Mouse (Mus musculus): ENCODE results near the gene Tyro3. TPM values are rescaled to one million over a fixed set of nuclear protein-coding genes. Genes with fewer than 3 reads are reported as not detected.
A peak's percentile ranks its signal among the peaks of the same experiment; 100 is the strongest.

Gene Tyro3
- polyA plus RNA-seq, 1 experiment = 38.4 TPM

- no peak overlapping the region for H3K27ac ChIP-seq (ENCODE audit: insufficient read depth, low read length)
- H3K36me3 ChIP-seq (ENCODE audit: control insufficient read depth, insufficient read depth, low read length, poor library complexity, severe bottlenecking) = no peaks in the 10 kb centered on the region
- TF ChIP-seq EP300 (IDR thresholded peaks at IDR 0.05; ENCODE audit: insufficient read depth, low read depth, low read length) = no peak
- no peak for TF ChIP-seq CTCF (IDR thresholded peaks at IDR 0.05; ENCODE audit: low read depth, low read length)
- TF ChIP-seq POLR2A (IDR thresholded peaks at IDR 0.05; ENCODE audit: insufficient read depth, low read length) = no peak
- H3K9ac ChIP-seq (ENCODE audit: low read depth, poor library complexity, severe bottlenecking) = no peak overlapping the region
- H3K27me3 ChIP-seq (ENCODE audit: control insufficient read depth, insufficient read depth, low read length, poor library complexity, severe bottlenecking) = no peaks in the 10 kb centered on the region; the same call in 1 of the 2 replicates
- H3K9me3 ChIP-seq (replicated peaks; ENCODE audit: control insufficient read depth, insufficient read depth, low read length, poor library complexity, severe bottlenecking) = no peaks in the 10 kb centered on the region
- no peak overlapping the region for H3K4me3 ChIP-seq (ENCODE audit: low read depth, low read length)
- no peaks in the 10 kb centered on the region for H3K4me1 ChIP-seq (ENCODE audit: control insufficient read depth, insufficient read depth, low read length)
These were observed 44.5 kb downstream of the Tyro3 start for GRCm38 (mm10) chr2:119842000-119842399.

DNA sequence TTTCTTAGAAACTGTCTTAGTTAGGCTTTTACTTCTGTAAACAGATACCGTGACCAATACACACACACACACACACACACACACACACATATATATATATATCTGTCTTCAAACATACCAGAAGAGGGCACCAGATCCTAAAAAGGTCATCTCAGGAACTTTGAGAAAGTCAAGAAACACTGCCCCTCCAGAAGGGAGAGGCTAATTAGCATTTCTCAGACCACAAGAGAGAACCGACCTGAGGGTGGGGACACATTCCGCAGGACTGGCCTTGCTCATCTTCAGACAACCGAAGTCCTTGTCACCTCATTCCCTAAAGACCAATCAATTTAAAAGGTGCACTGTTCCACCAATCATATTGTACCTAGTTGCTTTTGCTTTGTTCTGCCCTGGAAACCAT lies 46.0 kb downstream of the Tyro3 start:
- Histone ChIP-seq H3K27ac (ENCODE audit: insufficient read depth, low read length) (peak overlapping the region; percentile 68), H3K9me3 (replicated peaks; ENCODE audit: control insufficient read depth, insufficient read depth, low read length, poor library complexity, severe bottlenecking) (no peaks in the 10 kb centered on the region)
- TF ChIP-seq EP300 (IDR thresholded peaks at IDR 0.05; ENCODE audit: insufficient read depth, low read depth, low read length) (peak; percentile 69), POLR2A (IDR thresholded peaks at IDR 0.05; ENCODE audit: insufficient read depth, low read length) (no peak), CTCF (IDR thresholded peaks at IDR 0.05; ENCODE audit: low read depth, low read length) (peak; percentile 34)

DNA sequence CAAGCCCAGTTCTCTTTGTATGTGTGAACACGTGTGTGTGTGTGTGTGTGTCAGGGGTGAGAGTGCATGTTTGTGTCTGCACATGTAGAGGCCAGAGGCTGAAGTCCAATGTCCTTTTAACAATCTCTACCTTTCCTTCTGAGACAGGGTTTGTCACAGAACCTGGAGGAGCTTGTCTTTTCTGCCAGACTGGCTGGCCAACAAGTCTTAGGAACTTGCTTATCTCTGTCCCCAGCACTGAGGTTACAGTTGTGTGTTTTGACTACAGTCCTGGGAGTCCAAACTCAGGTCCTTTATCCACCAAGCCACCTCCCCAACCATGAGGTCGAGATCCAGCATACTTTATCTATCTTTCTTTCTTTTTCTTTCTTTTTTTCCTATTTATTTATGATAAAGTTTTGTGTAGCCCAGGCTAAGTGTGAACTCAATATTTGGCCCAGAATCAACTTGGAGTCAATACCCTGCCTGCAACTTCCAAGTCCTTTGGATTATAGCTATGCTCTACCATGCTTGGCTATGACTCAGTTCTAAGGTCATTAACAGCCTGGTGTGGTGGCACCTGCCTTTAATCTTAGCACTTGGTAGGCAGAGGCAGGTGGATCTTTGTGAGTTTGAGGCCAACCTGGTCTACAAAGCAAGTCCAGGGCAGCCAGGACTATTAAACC lies 48.5 kb downstream of the Tyro3 start:
- Histone ChIP-seq H3K9me3 (replicated peaks; ENCODE audit: control insufficient read depth, insufficient read depth, low read length, poor library complexity, severe bottlenecking) (no peaks in the 10 kb centered on the region), H3K9ac (ENCODE audit: low read depth, poor library complexity, severe bottlenecking) (no peak overlapping the region)
- TF ChIP-seq EP300 (IDR thresholded peaks at IDR 0.05; ENCODE audit: insufficient read depth, low read depth, low read length) (no peak), POLR2A (IDR thresholded peaks at IDR 0.05; ENCODE audit: insufficient read depth, low read length) (no peak), CTCF (IDR thresholded peaks at IDR 0.05; ENCODE audit: low read depth, low read length) (no peak)

More for the DNA sequence above, 46.0 kb downstream of the Tyro3 start:
- Histone ChIP-seq H3K36me3 (ENCODE audit: control insufficient read depth, insufficient read depth, low read length, poor library complexity, severe bottlenecking) (no peaks in the 10 kb centered on the region), H3K27me3 (ENCODE audit: control insufficient read depth, insufficient read depth, low read length, poor library complexity, severe bottlenecking) (no peaks in the 10 kb centered on the region), H3K9ac (ENCODE audit: low read depth, poor library complexity, severe bottlenecking) (no peak overlapping the region), H3K4me1 (ENCODE audit: control insufficient read depth, insufficient read depth, low read length) (no peaks in the 10 kb centered on the region), H3K4me3 (ENCODE audit: low read depth, low read length) (no peak overlapping the region)

DNA sequence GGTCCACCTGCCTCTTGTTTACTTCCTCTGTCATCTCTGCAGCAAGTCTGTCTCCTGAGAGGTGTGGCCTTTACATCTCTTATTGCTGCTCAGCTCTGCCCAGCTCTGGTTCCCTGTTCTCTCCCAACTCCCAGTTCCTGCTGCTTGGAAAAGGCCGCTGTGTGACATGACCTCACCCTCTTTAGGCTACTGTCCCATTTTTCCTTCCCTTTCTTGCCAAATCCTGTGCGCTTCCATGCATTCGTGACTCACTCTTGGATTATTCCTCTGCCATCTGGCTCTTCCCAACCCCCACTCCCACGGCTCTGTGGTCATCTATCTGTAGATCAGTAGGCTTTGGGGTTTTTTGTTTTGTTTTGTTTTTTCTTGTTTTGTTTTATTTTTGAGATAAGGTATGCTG lies 49.4 kb downstream of the Tyro3 start:
- H3K9ac ChIP-seq (ENCODE audit: low read depth, poor library complexity, severe bottlenecking) = no peak overlapping the region
- TF ChIP-seq CTCF (IDR thresholded peaks at IDR 0.05; ENCODE audit: low read depth, low read length) (no peak), EP300 (IDR thresholded peaks at IDR 0.05; ENCODE audit: insufficient read depth, low read depth, low read length) (no peak), POLR2A (IDR thresholded peaks at IDR 0.05; ENCODE audit: insufficient read depth, low read length) (no peak)
- H3K4me3 ChIP-seq (ENCODE audit: low read depth, low read length) = no peak overlapping the region
- no peaks in the 10 kb centered on the region for H3K27me3 ChIP-seq (ENCODE audit: control insufficient read depth, insufficient read depth, low read length, poor library complexity, severe bottlenecking)
- no peaks in the 10 kb centered on the region for H3K9me3 ChIP-seq (replicated peaks; ENCODE audit: control insufficient read depth, insufficient read depth, low read length, poor library complexity, severe bottlenecking)
- no peak overlapping the region for H3K27ac ChIP-seq (ENCODE audit: insufficient read depth, low read length)
- H3K36me3 ChIP-seq (ENCODE audit: control insufficient read depth, insufficient read depth, low read length, poor library complexity, severe bottlenecking) = no peaks in the 10 kb centered on the region
- H3K4me1 ChIP-seq (ENCODE audit: control insufficient read depth, insufficient read depth, low read length) = no peaks in the 10 kb centered on the region

More for the DNA sequence above, 48.5 kb downstream of the Tyro3 start:
- Histone ChIP-seq H3K36me3 (ENCODE audit: control insufficient read depth, insufficient read depth, low read length, poor library complexity, severe bottlenecking) (no peaks in the 10 kb centered on the region), H3K4me3 (ENCODE audit: low read depth, low read length) (no peak overlapping the region), H3K27ac (ENCODE audit: insufficient read depth, low read length) (no peak overlapping the region), H3K4me1 (ENCODE audit: control insufficient read depth, insufficient read depth, low read length) (no peaks in the 10 kb centered on the region), H3K27me3 (ENCODE audit: control insufficient read depth, insufficient read depth, low read length, poor library complexity, severe bottlenecking) (no peaks in the 10 kb centered on the region)

DNA sequence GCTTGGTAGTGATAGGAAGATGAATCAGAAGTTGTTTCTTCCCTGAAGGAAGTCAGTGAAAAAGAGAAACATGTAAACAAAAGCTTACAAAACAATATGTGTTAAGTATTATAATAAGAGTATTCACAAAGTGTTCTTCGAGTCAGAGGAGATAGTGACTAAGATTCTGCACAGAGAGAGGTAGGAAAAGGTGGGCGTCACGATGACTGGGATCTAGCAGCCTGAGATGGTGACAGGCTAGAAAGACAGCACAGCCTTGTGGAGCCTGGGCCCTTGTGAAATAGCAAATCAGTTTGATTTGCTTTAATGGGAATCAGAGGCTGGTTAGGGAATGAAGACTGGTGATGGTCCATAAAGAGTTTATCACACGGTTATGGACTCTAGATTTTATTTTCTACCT lies 56.3 kb downstream of the Tyro3 start:
- Histone ChIP-seq H3K27ac (ENCODE audit: insufficient read depth, low read length) (no peak overlapping the region), H3K36me3 (ENCODE audit: control insufficient read depth, insufficient read depth, low read length, poor library complexity, severe bottlenecking) (no peaks in the 10 kb centered on the region), H3K9ac (ENCODE audit: low read depth, poor library complexity, severe bottlenecking) (no peak overlapping the region), H3K4me1 (ENCODE audit: control insufficient read depth, insufficient read depth, low read length) (peaks cover 3% of the 10 kb centered on the region), H3K9me3 (replicated peaks; ENCODE audit: control insufficient read depth, insufficient read depth, low read length, poor library complexity, severe bottlenecking) (no peaks in the 10 kb centered on the region), H3K27me3 (ENCODE audit: control insufficient read depth, insufficient read depth, low read length, poor library complexity, severe bottlenecking) (no peaks in the 10 kb centered on the region), H3K4me3 (ENCODE audit: low read depth, low read length) (no peak overlapping the region)
- TF ChIP-seq CTCF (IDR thresholded peaks at IDR 0.05; ENCODE audit: low read depth, low read length) (no peak), EP300 (IDR thresholded peaks at IDR 0.05; ENCODE audit: insufficient read depth, low read depth, low read length) (no peak), POLR2A (IDR thresholded peaks at IDR 0.05; ENCODE audit: insufficient read depth, low read length) (no peak)

- Histone ChIP-seq H3K36me3 (ENCODE audit: control insufficient read depth, insufficient read depth, low read length, poor library complexity, severe bottlenecking) (no peaks in the 10 kb centered on the region), H3K27ac (ENCODE audit: insufficient read depth, low read length) (peak overlapping the region; percentile 87), H3K27me3 (ENCODE audit: control insufficient read depth, insufficient read depth, low read length, poor library complexity, severe bottlenecking) (no peaks in the 10 kb centered on the region), H3K9ac (ENCODE audit: low read depth, poor library complexity, severe bottlenecking) (0 out of 2 replicates have a peak overlapping the region, but pooled peaks have one; percentile 2), H3K4me3 (ENCODE audit: low read depth, low read length) (no peak overlapping the region), H3K4me1 (ENCODE audit: control insufficient read depth, insufficient read depth, low read length) (peaks cover 3% of the 10 kb centered on the region), H3K9me3 (replicated peaks; ENCODE audit: control insufficient read depth, insufficient read depth, low read length, poor library complexity, severe bottlenecking) (no peaks in the 10 kb centered on the region)
- TF ChIP-seq EP300 (IDR thresholded peaks at IDR 0.05; ENCODE audit: insufficient read depth, low read depth, low read length) (peak; percentile 58), POLR2A (IDR thresholded peaks at IDR 0.05; ENCODE audit: insufficient read depth, low read length) (no peak)
These were observed 57.8 kb downstream of the Tyro3 start for GRCm38 (mm10) chr2:119855310-119855850.
